Mouse (Mus musculus): Measurements from ENCODE around the gene Ccdc187.

Ccdc187 gene

DNA sequence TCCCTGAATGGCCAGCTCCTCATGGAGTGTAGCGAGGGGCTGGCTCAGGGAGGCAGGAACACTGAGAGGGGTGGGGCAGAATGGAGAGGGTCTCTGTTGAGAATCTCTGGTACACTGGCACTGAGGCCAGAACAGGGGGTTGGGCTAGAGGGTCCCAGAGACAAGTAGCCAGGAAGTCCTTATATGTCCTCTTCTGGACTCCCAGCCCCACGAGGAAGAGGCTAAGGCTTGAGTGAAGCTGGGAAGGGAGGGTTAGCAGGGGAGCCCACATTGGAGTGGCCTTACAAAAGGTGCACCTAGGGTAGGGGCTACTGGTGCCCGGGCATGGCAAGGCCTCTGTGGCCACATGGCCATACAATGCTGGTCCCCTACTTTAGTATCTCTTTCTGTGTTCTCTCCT, 23.0 kb upstream of the Ccdc187 start:
- in situ Hi-C loops (cut with MboI; ENCODE audit: low sequenced_read_pairs), result no loop called here

DNA sequence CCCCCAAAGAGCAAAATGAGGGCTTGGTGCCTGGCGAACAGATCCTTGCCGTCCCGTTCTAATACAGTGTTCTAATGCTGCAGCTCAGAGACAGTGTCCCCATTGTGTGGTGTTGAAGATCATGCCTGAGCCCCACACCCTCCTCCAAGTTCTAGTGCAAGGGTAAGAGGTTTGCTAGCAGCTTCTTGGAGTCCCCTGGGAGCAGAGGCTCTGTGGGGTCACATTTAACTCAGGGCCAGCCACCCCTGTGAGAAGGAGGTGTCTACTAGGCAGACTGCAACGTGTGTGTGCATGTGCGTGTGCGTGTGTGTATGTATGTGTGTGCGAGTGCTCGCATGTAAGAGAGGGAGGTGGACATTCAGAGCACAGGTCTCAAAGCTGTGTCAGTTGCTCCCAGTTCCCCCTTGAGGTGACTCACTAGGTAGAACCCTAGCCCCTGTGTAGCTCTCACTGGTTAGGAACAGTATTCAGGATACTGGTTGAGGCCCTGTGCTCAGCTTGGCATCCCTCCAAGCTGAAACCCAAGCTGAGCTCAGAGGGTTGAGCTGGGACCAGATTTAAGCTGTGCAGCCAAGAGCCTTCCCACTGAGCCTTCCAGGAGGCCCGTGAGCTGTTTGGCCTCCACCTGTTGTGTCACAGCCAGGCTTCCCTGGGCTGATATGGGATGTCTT, 22.4 kb upstream of the Ccdc187 start:
- in situ Hi-C loops (cut with MboI; ENCODE audit: low sequenced_read_pairs), result no loop called here

GRCm38 (mm10) chr2:26315925-26316311, 21.6 kb upstream of the Ccdc187 start:
- in situ Hi-C loops (cut with MboI; ENCODE audit: low sequenced_read_pairs), result no loop called here

- in situ Hi-C loops (cut with MboI; ENCODE audit: low sequenced_read_pairs), result no loop called here
Observed at GRCm38 (mm10) chr2:26315072-26315924, 20.9 kb upstream of the Ccdc187 start, which contains the start of gene Gpsm1. Gene Gpsm1 (plus strand): TSS chr2:26315515.

GRCm38 (mm10) chr2:26314281-26315071, 20.1 kb upstream of the Ccdc187 start:
- in situ Hi-C loops (cut with MboI; ENCODE audit: low sequenced_read_pairs), result no loop called here

DNA sequence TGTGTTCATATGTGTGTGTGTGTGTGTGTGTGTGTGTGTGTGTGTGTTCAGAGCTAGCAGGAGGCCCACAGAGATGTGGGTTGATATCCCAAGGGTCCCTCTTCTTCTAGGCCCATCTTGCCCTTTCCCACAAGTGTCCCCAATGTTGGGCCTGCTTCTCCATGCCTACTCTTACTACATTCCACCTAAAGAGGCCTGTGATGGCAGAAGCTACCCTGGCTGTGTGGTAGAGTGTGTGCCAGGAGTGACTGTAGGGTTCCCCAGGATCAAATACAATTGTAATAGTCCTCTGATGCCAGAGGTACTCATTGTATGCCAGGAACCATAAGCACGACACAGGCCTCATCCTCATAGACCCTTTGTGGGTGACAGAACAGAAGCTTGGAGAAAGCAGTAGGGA, 19.0 kb upstream of the Ccdc187 start:
- in situ Hi-C loops (cut with MboI; ENCODE audit: low sequenced_read_pairs), result no loop called here

DNA sequence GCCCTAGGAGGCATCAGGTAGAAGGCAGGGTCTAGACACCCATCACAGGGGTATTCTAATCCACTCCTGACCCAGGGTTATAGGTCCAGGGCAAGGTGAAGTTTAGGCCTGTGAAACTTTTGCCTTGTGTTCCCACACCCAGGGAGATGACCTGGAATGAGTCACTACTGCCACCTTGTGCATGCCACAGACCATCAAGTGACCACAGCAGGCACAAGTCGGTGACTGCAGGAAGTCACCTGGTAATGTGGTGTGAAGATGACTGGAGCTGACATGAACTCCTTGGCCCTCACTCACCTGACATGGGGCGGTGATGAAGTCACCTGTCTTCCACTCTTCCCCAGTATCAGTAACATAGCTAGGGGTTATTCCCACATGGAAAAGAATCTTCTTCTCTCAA, 18.5 kb upstream of the Ccdc187 start:
- in situ Hi-C loops (cut with MboI; ENCODE audit: low sequenced_read_pairs), result no loop called here

GRCm38 (mm10) chr2:26311936-26312335, 17.6 kb upstream of the Ccdc187 start:
- in situ Hi-C loops (cut with MboI; ENCODE audit: low sequenced_read_pairs), result no loop called here

DNA sequence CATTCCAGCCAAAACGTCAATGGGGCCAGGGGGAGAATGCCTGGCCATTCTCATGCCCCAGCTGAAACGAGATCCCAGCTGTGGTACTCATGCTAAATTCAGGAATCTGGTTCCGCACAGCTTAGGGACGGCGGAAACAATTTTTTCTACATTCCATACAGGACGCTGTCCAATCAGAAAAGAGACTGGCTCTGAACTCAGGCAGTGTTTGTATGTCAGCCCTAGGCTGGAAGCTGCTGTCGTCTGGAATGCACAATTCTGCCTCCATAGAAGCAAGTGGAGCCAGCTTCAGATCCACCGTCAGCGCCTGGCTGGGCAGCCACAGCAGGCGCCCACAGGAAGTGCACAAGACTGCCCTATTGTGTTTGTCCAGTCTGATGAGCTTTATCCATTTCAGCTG, 15.4 kb upstream of the Ccdc187 start:
- in situ Hi-C loops (cut with MboI; ENCODE audit: low sequenced_read_pairs), result no loop called here

DNA sequence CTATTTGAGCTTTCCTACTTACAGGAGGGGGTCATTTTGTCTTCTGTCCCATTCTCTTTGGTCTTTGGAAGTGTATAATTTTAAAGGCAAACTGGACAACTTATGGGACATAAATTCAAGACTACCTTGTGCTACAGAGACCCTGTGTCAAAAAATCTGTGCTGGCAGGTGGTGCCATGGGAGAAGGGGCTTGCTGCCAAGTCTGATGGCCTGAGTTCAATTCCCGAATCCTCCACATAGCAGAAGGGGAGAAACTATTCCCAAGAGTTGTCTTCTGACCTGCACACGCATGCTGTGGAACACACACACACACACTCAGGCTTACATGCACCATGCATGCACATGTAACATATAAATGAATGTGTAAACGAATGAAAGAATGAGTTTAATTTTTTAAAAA, 12.3 kb upstream of the Ccdc187 start:
- in situ Hi-C loops (cut with MboI; ENCODE audit: low sequenced_read_pairs), result no loop called here

- in situ Hi-C loops (cut with MboI; ENCODE audit: low sequenced_read_pairs), result no loop called here
Observed at GRCm38 (mm10) chr2:26305555-26305954, 11.2 kb upstream of the Ccdc187 start.

GRCm38 (mm10) chr2:26304711-26305110, 10.4 kb upstream of the Ccdc187 start:
- in situ Hi-C loops (cut with MboI; ENCODE audit: low sequenced_read_pairs), result no loop called here

DNA sequence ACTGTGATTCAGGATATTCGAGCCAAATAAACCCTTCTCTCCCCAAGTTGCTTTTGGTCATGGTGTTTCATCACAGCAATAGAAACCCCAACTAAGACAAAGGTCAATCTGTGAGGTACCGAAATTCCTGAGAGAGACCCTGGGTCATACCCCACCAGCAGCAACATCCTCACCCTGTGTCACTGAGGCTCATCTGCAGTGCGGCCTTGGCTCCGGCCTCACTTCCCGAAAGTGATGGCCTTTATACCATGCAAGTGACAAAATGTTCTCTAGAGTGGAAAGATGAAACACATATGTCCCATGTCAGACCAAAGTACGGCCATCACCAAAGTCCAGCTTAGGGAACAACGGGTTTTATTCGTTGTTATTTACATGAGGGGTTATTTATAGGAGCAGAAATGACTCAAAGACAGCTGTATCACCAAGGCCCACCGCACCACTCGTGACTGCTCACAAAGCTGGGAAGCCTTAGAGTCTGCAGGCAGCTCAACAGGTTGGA, 7.7 kb upstream of the Ccdc187 start:
- in situ Hi-C loops (cut with MboI; ENCODE audit: low sequenced_read_pairs), result no loop called here

DNA sequence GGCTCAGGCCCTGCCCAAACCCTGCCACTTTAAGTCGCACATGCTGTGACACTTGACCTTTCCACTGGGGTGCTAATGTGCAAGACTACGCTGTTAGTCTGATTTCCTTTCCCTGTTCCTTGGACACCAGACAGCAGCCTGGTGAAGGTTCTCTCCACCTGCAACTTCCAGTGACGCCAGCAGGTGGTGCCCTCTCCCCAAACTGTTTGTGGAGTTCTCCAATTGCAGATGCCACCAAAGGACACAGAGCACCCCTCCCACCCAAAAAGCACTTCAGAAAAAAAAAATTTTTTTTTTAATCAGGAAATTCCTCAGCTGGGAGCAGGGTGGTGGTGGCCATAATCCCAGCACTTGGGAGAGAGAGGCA, 6.4 kb upstream of the Ccdc187 start:
- in situ Hi-C loops (cut with MboI; ENCODE audit: low sequenced_read_pairs), result no loop called here

DNA sequence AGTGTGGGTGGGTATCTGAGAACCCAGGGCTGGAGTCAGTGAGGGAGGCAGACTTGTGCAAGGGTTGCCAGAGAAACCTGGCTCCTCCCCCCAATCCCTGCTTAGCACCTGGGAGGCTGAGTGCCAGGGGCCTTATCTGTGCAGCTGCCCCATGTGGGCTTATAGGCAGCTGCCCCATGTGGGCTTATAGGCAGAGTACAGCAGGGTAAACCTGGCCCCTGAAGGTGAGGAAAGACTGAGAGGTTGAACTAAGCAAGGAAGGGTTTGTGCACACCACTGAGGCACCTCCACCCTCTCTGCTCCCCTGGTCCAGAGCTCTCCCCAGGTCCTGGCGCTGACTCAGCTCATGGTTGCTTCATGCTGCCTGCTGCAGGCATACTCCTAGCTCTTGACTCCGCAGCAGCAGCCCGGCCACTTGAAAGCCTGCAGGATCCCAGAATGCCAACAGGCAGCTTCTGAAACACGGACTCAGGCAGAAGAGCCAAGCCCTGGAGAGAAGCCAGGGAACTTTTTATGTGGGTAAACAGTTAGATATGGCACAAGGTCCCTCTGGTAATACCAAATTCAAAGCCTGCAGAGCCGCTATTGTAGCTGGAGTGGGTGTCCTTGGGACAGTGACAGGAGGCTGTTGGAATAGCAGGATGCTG, 5.9 kb upstream of the Ccdc187 start:
- in situ Hi-C loops (cut with MboI; ENCODE audit: low sequenced_read_pairs), result no loop called here

- in situ Hi-C loops (cut with MboI; ENCODE audit: low sequenced_read_pairs), result loop anchor here (25.0 kb wide), 1 partner anchor 137 kb away; no protein-coding TSS in a partner anchor
Observed at GRCm38 (mm10) chr2:26299336-26299735, 5.0 kb upstream of the Ccdc187 start.

DNA sequence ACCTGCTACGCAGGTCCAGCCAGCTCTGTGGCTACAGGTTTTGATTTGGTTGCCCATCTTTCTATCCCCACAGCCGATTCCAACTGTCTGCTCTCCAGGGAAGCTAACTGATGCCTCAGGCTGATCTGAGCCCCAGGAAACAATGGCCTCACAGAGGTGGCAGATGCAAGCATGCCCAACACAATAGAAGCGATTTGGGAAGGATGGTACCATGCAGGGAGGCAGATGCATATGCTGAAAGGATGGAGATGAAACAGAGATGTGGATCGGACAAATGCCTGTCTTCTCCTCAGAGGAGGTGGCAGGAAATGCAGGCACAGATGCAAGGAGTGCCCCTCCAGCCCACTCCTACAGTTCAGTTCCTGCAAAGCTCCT, 4.5 kb upstream of the Ccdc187 start:
- in situ Hi-C loops (cut with MboI; ENCODE audit: low sequenced_read_pairs), result loop anchor here (25.0 kb wide), 1 partner anchor 137 kb away; no protein-coding TSS in a partner anchor

DNA sequence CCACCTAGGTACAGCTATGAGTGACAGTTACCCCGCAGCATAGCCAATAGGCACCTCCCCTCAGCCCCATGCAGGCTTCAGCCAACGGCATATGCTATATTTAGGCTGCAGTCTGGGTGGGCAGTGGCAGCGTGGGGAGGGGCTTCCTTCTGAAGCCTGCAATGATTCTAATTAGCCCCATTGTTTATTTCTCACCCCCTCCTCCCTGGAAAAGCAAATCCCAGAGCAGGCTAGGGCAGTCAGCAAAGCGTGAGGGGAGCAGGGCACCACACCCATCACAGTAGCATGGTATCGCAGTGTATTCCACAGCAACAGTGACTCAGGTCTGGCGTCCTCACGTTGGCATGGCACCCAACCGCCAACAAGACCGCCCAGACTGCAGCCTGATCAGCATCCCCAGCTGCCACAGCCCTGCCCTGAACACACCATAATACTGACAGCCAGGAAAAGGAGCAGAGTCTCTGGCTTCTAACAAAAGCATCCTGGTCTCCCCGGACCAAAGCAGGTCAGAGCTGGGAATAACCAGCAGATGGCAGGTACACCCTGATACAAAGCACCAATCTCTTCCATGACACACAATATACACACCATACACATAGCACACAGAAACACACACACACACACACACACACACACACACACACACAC, 4.0 kb upstream of the Ccdc187 start:
- in situ Hi-C loops (cut with MboI; ENCODE audit: low sequenced_read_pairs), result loop anchor here (25.0 kb wide), 1 partner anchor 136 kb away; no protein-coding TSS in a partner anchor

- in situ Hi-C loops (cut with MboI; ENCODE audit: low sequenced_read_pairs), result loop anchor here (25.0 kb wide), 1 partner anchor 134 kb away; no protein-coding TSS in a partner anchor
Observed at GRCm38 (mm10) chr2:26296606-26297195, 2.3 kb upstream of the Ccdc187 start.

DNA sequence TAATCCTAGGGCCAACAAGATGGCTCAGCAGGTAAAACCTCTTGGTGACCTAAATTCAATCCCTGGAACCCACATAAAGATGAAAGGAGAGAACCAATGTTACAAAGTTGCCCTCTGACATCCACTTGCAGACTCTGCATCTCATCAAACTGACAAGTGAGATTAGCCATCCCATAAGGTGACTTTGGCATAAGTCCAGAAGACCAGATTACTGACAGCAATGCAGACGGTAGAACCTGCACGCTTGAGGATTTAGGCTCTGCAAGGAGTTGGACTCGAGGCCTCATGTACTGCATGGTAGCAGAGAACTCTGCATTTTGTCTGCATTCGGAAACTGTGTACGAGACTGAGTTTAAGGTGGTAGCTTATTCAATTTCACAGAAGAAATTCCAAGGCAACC, 4.2 kb downstream of the Ccdc187 start:
- in situ Hi-C loops (cut with MboI; ENCODE audit: low sequenced_read_pairs), result loop anchor here (25.0 kb wide), 1 partner anchor 128 kb away; no protein-coding TSS in a partner anchor
